In the genomic region with DNA sequence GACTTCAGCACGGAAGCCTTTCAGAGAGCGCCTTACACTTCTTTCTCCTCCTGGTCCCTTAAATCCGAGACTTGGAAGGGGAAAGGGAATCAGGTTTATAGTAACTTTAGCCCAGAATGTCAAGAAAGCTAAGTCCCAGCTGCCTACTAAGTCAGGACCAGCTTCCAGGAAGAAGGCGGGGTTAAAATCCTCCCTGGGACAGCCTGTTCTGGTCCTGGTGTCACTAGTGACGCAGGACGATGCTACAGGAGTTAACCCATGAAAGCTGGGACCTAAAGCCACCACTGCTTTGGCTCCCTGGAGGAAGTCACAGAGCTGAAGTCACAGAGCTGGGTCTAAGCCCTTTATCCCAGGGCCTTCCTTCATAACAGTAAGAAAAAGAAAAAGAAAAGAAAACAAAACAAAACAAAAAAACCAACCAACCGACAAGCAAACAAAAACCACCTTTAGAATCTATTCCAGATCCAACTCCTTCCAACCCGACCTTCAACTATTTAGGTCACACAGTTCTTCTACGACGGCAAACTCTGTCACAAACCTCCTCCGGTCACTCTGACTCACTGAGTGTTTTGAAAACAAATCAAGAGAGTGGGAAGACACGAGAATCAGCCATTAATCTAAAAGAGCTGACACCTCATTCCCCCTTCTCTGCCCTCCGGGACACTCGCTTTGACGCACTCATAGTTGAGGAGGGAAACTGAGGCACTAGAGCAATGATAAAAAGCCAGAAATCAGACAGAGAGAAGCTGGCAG, we compare ENCODE assay signal across 15 mouse cellular contexts. TPM values are rescaled to one million over a fixed set of nuclear protein-coding genes. Genes with fewer than 3 reads are reported as not detected.
A peak's percentile ranks its signal among the peaks of the same experiment; 100 is the strongest.
DNase-seq lines count a peak whose midpoint lies in the region; ATAC-seq and TF ChIP-seq lines count a peak whose summit lies in the region.
"Had no signal": no experiment of that assay in that cellular context is flagged by ENCODE, and none has a peak within 500 bp of the region (broad histone marks: within the 10 kb centered on the region; RNA-seq: fewer than 3 reads in every experiment).

No protein-coding gene starts in this region.

- intact Hi-C loops in gastrocnemius, postnatal 14 days (cut with DNase I; ENCODE audit: low total_unique reads), result no loop called here

- 42% methylated on average over 15 of the region's 15 CpGs for WGBS in kidney, postnatal 0 days
- 64% methylated on average over 15 of the region's 15 CpGs for WGBS in stomach, embryonic 15.5 days
- WGBS in hindbrain, embryonic 16.5 days, result 78% methylated on average over 15 of the region's 15 CpGs

- no peak for TF ChIP-seq CTCF in testis, adult 2 months (IDR thresholded peaks at IDR 0.05; ENCODE audit: control insufficient read depth, insufficient read depth, insufficient replicate concordance, low read depth, low read length)
- no peak for TF ChIP-seq CTCF in kidney, postnatal 0 days (IDR thresholded peaks at IDR 0.05; ENCODE audit: low read depth)

- 0 out of 2 replicates have a peak, but pooled peaks have one; percentile 41 for ATAC-seq in kidney, postnatal 0 days (replicated peaks; ENCODE audit: low FRiP score, low read depth)
- no peak for ATAC-seq in stomach, embryonic 15.5 days (ENCODE audit: insufficient read depth, low FRiP score, low read depth)
- ATAC-seq in hindbrain, embryonic 16.5 days, result no peak
- ATAC-seq: forebrain, postnatal 0 days had no signal

- H3K9ac ChIP-seq in kidney, postnatal 0 days (ENCODE audit: low read depth, low read length), result no peak overlapping the region
- H3K9ac ChIP-seq in stomach, embryonic 15.5 days, result no peak overlapping the region
- no peak overlapping the region; the same call in 1 of the 2 replicates for H3K9ac ChIP-seq in hindbrain, embryonic 16.5 days (ENCODE audit: low read depth, low read length)
- H3K9ac ChIP-seq: embryonic facial prominence, embryonic 12.5 days; forebrain, postnatal 0 days had no signal

- no peaks in the 10 kb centered on the region for H3K9me3 ChIP-seq in kidney, postnatal 0 days (replicated peaks; ENCODE audit: low read length)
- no peaks in the 10 kb centered on the region for H3K9me3 ChIP-seq in stomach, embryonic 15.5 days
- H3K9me3 ChIP-seq in hindbrain, embryonic 16.5 days (ENCODE audit: control insufficient read depth, low read length), result no peaks in the 10 kb centered on the region
- H3K9me3 ChIP-seq: embryonic facial prominence, embryonic 12.5 days; G1E; hindbrain, embryonic 10.5 days had no signal

- H3K27ac ChIP-seq in testis, adult 2 months (ENCODE audit: control insufficient read depth, insufficient read depth, low read depth, low read length), result peak overlapping the region; percentile 21; the same call in 1 of the 2 replicates
- H3K27ac ChIP-seq in kidney, postnatal 0 days, result peak overlapping the region; percentile 71
- peak overlapping the region; percentile 33; the same call in 1 of the 2 replicates for H3K27ac ChIP-seq in stomach, embryonic 15.5 days
- H3K27ac ChIP-seq in hindbrain, embryonic 16.5 days (ENCODE audit: low read depth, low read length), result no peak overlapping the region
- H3K27ac ChIP-seq: embryonic facial prominence, embryonic 12.5 days; hindbrain, embryonic 10.5 days had no signal

- no peak overlapping the region; the same call in 1 of the 2 replicates for H3K4me2 ChIP-seq in kidney, postnatal 0 days (ENCODE audit: low read length)
- no peak overlapping the region for H3K4me2 ChIP-seq in stomach, embryonic 15.5 days
- no peak overlapping the region for H3K4me2 ChIP-seq in hindbrain, embryonic 16.5 days (ENCODE audit: low read length)
- H3K4me2 ChIP-seq: embryonic facial prominence, embryonic 12.5 days had no signal

- no peak overlapping the region for H3K4me3 ChIP-seq in testis, adult 2 months (ENCODE audit: control insufficient read depth, low read depth, low read length)
- H3K4me3 ChIP-seq in kidney, postnatal 0 days (replicated peaks; ENCODE audit: low read depth, low read length), result no peak overlapping the region
- no peak overlapping the region for H3K4me3 ChIP-seq in stomach, embryonic 15.5 days (replicated peaks)
- no peak overlapping the region for H3K4me3 ChIP-seq in hindbrain, embryonic 16.5 days (ENCODE audit: low read length)
- H3K4me3 ChIP-seq: embryonic facial prominence, embryonic 12.5 days; hindbrain, embryonic 10.5 days; myocyte had no signal

- DNase-seq in gastrocnemius, adult 18-20 months (ENCODE audit: low spot score), result peak; percentile 89
- DNase-seq in gastrocnemius, postnatal 14 days, result no peak
- DNase-seq in testis, postnatal 14 days (ENCODE audit: low spot score), result no peak
- DNase-seq in kidney, postnatal 0 days (ENCODE audit: low spot score), result peak; percentile 89
- no peak for DNase-seq in T-cell, adult 2 months (ENCODE audit: low spot score)
- DNase-seq: cerebellum, adult 18-20 months; forebrain, postnatal 0 days had no signal

- H3K4me1 ChIP-seq in testis, adult 2 months (ENCODE audit: control insufficient read depth, insufficient read depth, low read length), result no peaks in the 10 kb centered on the region; the same call in 1 of the 2 replicates
- 0 out of 2 replicates have a peak, but pooled peaks cover 3% of the 10 kb centered on the region for H3K4me1 ChIP-seq in kidney, postnatal 0 days (replicated peaks; ENCODE audit: insufficient read depth, low read length)
- H3K4me1 ChIP-seq in stomach, embryonic 15.5 days, result no peaks in the 10 kb centered on the region
- H3K4me1 ChIP-seq in hindbrain, embryonic 16.5 days (ENCODE audit: control insufficient read depth, insufficient read depth, low read depth, low read length), result no peaks in the 10 kb centered on the region
- H3K4me1 ChIP-seq: hindbrain, embryonic 10.5 days had no signal

- no peaks in the 10 kb centered on the region for H3K27me3 ChIP-seq in testis, adult 2 months (ENCODE audit: control insufficient read depth, insufficient read depth, low read length)
- no peaks in the 10 kb centered on the region for H3K27me3 ChIP-seq in kidney, postnatal 0 days (ENCODE audit: insufficient read depth, low read length)
- no peaks in the 10 kb centered on the region for H3K27me3 ChIP-seq in stomach, embryonic 15.5 days (replicated peaks)
- no peaks in the 10 kb centered on the region for H3K27me3 ChIP-seq in hindbrain, embryonic 16.5 days (replicated peaks; ENCODE audit: control insufficient read depth, insufficient read depth, low read length)
- H3K27me3 ChIP-seq: embryonic facial prominence, embryonic 12.5 days had no signal

- TF ChIP-seq POLR2A in testis, adult 2 months (IDR thresholded peaks at IDR 0.05; ENCODE audit: control insufficient read depth, low read depth, low read length), result no peak

- H3K36me3 ChIP-seq in testis, adult 2 months (ENCODE audit: control insufficient read depth, insufficient read depth, low read length), result peaks cover 7% of the 10 kb centered on the region
- peaks cover 60% of the 10 kb centered on the region for H3K36me3 ChIP-seq in kidney, postnatal 0 days (ENCODE audit: insufficient read depth, low read length)
- peaks cover 63% of the 10 kb centered on the region for H3K36me3 ChIP-seq in stomach, embryonic 15.5 days
- peaks cover 54% of the 10 kb centered on the region for H3K36me3 ChIP-seq in hindbrain, embryonic 16.5 days (ENCODE audit: control insufficient read depth, insufficient read depth, low read length)

RNA-seq across cellular contexts. Expression of a gene that starts 6.0 kb away (rescaled TPM):
- total RNA-seq in gastrocnemius, adult 18-20 months (2021), result 1 to 10 TPM; 2.2 to 4.9 TPM
- 1 to 10 TPM; 6.3 to 7.1 TPM for total RNA-seq in gastrocnemius, postnatal 14 days (2021)
- polyA plus RNA-seq in testis, adult 2 months (2012; rRNA removed), result 5.8 and 8.2 TPM in 2 replicates
- 38.8 and 50.1 TPM in 2 replicates for polyA plus RNA-seq in kidney, postnatal 0 days (2015; fragmentation: Nextera tagmentation; extraction: Ambion mirVana)
- 72.6 and 82.0 TPM in 2 replicates for polyA plus RNA-seq in stomach, embryonic 15.5 days (2015; fragmentation: Nextera tagmentation; extraction: Ambion mirVana)
- 25.5 and 25.7 TPM in 2 replicates for polyA plus RNA-seq in hindbrain, embryonic 16.5 days (2015; fragmentation: Nextera tagmentation; extraction: Ambion mirVana)
- polyA plus RNA-seq: myocyte had no signal

RNA-seq across cellular contexts. Expression of a gene that starts 10.1 kb away (rescaled TPM):
- under 1 TPM; 0.48 to 0.90 TPM for total RNA-seq in gastrocnemius, adult 18-20 months (2021)
- 1 to 10 TPM; 2.4 to 3.1 TPM for total RNA-seq in gastrocnemius, postnatal 14 days (2021)
- 0.52 and 1.0 TPM in 2 replicates for polyA plus RNA-seq in testis, adult 2 months (2012; rRNA removed)
- 5.2 and 7.0 TPM in 2 replicates for polyA plus RNA-seq in kidney, postnatal 0 days (2015; fragmentation: Nextera tagmentation; extraction: Ambion mirVana)
- 8.5 and 8.8 TPM in 2 replicates for polyA plus RNA-seq in stomach, embryonic 15.5 days (2015; fragmentation: Nextera tagmentation; extraction: Ambion mirVana)
- 6.0 and 6.6 TPM in 2 replicates for polyA plus RNA-seq in hindbrain, embryonic 16.5 days (2015; fragmentation: Nextera tagmentation; extraction: Ambion mirVana)
- total RNA-seq: megakaryocyte progenitor cell, adult 5-6 weeks had no signal

RNA-seq across cellular contexts. Expression of a gene that starts 11.0 kb away (rescaled TPM):
- 100 to 1,000 TPM; 804 to 821 TPM for total RNA-seq in gastrocnemius, adult 18-20 months (2021)
- 100 to 1,000 TPM; 580 to 737 TPM for total RNA-seq in gastrocnemius, postnatal 14 days (2021)
- 86.0 and 91.4 TPM in 2 replicates for polyA plus RNA-seq in testis, adult 2 months (2012; rRNA removed)
- 375 and 405 TPM in 2 replicates for polyA plus RNA-seq in kidney, postnatal 0 days (2015; fragmentation: Nextera tagmentation; extraction: Ambion mirVana)
- polyA plus RNA-seq in stomach, embryonic 15.5 days (2015; fragmentation: Nextera tagmentation; extraction: Ambion mirVana), result 238 and 270 TPM in 2 replicates
- polyA plus RNA-seq in hindbrain, embryonic 16.5 days (2015; fragmentation: Nextera tagmentation; extraction: Ambion mirVana), result 262 and 280 TPM in 2 replicates

RNA-seq across cellular contexts. Expression of a gene that starts 15.3 kb away (rescaled TPM):
- total RNA-seq in gastrocnemius, adult 18-20 months (2021), result 1 to 10 TPM in 1 of 2 experiments, not detected in 1; 7.5 TPM
- total RNA-seq in gastrocnemius, postnatal 14 days (2021), result not detected
- polyA plus RNA-seq in testis, adult 2 months (2012; rRNA removed), result 8.0 and 8.3 TPM in 2 replicates
- polyA plus RNA-seq in kidney, postnatal 0 days (2015; fragmentation: Nextera tagmentation; extraction: Ambion mirVana), result 20.2 and 21.1 TPM in 2 replicates
- 158 and 523 TPM in 2 replicates for polyA plus RNA-seq in stomach, embryonic 15.5 days (2015; fragmentation: Nextera tagmentation; extraction: Ambion mirVana)
- polyA plus RNA-seq in hindbrain, embryonic 16.5 days (2015; fragmentation: Nextera tagmentation; extraction: Ambion mirVana), result 5.2 and 6.5 TPM in 2 replicates
- total RNA-seq: G1E had no signal
- polyA plus RNA-seq: myocyte had no signal

RNA-seq across cellular contexts. Expression of a gene that starts 17.9 kb away (rescaled TPM):
- 10 to 100 TPM; 47.6 to 51.7 TPM for total RNA-seq in gastrocnemius, adult 18-20 months (2021)
- total RNA-seq in gastrocnemius, postnatal 14 days (2021), result 10 to 100 TPM; 44.3 to 46.7 TPM
- polyA plus RNA-seq in testis, adult 2 months (2012; rRNA removed), result 4.5 and 6.5 TPM in 2 replicates
- 32.3 and 32.4 TPM in 2 replicates for polyA plus RNA-seq in kidney, postnatal 0 days (2015; fragmentation: Nextera tagmentation; extraction: Ambion mirVana)
- polyA plus RNA-seq in stomach, embryonic 15.5 days (2015; fragmentation: Nextera tagmentation; extraction: Ambion mirVana), result 22.4 and 29.0 TPM in 2 replicates
- 60.9 and 69.6 TPM in 2 replicates for polyA plus RNA-seq in hindbrain, embryonic 16.5 days (2015; fragmentation: Nextera tagmentation; extraction: Ambion mirVana)

Comparison
In these comparisons a context has a peak if more than half of its experiments do, and no peak if none do; other contexts are left out.
1. DNase-seq: peak in gastrocnemius, adult 18-20 months (single experiment) and kidney, postnatal 0 days (single experiment); none in gastrocnemius, postnatal 14 days (single experiment), testis, postnatal 14 days (single experiment) and T-cell, adult 2 months (single experiment).